Mouse (Mus musculus) gastrocnemius, postnatal 10 days (tissue): ENCODE results near the gene Dbp. TPM values are rescaled to one million over a fixed set of nuclear protein-coding genes. Genes with fewer than 3 reads are reported as not detected.

Experiments
- DNase-seq: peaks from one replicate; pipeline ENCODE4 v3.0.0; 2021; ENCODE audit warnings: mixed read lengths
- total RNA-seq, 2 experiments: library from RNA; stranded (reverse); gene quantifications; 2 replicates each; pipeline ENCODE4 v1.2.3; 2021

The Dbp gene
- total RNA-seq, 2 experiments from 2014 or later = 35.9 to 37.9 TPM

DNA sequence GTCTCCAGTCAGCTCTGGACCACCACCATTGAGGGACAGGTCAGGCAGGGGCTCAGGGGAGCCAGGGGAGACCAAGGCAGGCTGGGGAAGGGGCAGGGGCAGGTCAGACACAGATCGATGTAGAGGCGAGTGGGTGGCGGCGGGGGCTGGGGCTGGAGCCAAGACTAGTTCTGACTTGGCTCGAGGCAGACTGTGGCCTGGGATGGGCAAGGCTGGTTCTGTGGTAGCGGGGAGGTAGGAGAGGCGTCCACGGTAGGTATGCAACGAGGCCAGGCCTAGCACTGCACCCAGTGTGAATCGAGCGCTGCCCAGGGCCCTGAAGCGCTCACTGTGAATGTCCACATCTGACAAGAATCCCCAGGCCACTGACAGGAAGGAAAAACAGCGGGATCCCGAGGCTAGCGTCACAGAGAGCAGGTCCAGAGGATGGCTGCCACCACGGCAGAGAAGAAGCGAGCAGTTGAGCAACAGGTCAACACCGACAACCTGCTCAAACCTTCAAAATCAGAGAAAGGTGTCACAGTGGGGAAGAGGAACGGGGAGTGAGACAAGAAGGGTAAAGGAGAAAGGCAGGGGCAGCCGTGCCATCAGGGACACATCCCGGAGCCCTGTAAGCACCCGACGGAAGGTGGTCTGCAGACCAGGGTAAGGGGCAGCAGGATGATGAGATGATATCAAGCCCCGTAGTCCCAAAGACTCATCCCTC, 6.6 kb downstream of the Dbp start:
- peak; percentile 21 for DNase-seq

DNA sequence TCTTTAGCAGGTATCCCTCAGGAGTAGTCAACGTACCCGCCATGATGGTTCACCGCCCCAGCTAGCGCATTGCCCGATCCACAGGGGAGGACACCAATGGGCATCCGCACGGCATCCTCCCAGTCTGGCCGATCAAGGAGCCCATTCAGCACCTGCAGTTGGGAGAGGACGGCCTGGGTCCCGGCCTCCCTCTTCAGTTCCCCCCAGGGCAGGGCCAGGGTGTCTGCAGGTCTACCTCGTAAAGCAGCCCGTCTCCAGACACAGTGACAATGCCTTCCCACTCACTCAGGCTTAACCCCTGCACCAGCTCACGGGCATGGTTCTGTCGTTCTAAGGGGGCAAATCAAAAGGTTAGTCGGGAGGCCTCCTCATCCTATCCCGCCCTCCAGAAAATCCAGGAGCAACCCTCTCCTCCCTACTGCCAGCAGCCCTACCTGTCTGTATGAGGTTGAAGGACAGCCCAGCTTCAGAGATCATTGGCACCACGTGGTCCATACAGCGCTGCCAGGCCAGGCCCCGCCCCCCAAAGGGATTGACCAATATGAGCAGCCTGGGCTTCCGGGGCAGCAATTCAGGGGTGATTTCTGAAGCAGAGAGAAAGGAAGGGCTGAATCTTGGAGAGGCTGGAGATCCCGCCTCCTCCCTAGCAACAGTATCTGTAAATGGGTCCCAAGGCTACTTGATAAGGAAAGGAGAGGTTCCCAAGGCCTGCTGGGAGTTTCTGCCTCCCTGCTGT, 7.3 kb downstream of the Dbp start:
- DNase-seq = peak; percentile 44

DNA sequence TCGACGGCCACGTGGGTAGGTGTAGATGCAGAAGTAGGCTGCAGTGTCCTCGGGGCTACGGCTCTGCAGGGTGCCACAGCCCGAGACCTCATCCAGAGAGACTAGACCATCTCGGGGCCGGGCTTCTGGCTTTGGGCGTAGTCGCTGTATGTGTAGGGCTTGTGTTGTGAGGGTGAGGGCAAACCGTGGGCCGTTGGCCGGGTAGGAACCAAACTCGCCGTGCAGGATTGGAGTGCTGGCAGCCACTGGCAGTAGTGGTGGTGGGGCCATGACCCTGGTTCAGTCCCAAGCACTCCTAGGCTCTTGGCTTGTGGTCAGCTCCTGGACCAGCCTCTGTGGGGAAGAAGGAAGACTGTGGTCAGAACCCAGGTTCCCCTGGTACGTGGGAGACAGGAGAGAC, 8.5 kb downstream of the Dbp start:
- peak; percentile 23 for DNase-seq

DNA sequence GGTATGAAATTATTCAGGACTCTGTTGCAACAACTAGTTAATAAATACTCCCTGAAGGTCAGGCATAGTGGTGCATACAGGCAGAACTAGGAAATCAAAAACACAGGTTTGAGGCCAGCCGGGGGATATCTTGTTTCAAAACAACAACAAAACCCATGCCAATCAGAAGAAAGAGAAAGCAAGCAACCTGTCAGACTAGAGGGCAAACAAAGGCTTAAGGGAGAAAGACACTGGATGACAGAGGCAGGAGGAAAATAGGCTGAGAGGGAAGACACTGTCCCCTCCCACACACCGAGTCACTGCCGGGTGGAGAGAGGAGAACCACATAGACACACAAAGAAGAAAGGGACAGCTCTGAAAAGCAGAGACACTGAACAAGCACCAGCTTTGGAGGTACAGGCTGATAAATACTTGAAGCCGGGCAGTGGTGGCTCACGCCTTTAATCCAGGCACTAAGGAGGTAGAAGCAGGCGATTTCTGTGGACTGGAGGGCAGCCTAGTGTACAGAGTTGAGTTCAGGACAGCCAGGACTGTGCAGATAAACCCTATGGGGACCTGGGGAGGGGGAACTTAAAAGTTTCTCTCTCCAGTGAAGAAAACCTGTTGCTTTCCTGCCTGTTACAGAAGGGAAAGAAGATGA, 9.1 kb downstream of the Dbp start:
- DNase-seq = no peak

DNA sequence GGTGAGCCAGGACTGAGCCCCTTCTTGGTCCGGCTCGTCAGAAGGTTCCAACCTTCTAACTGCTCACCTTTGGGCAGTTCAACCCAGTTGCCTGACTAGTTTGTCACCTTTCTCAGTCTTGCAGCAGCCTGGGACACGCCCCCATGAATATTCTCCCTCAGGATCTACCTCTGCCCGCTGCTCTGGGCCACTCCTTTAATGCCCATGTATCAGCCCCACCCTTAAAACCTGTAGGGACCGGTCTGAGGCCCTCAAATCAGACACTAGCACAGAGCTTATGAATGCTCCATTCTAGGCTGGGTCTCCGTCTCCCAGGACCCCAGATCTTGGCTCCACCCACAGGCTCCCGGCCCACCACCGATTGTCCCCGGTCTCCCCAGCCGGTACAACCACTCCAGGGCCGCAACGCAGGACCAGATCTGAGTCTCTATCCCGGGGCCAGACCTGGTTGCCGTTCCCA, 9.8 kb downstream of the Dbp start:
- DNase-seq = no peak

DNA sequence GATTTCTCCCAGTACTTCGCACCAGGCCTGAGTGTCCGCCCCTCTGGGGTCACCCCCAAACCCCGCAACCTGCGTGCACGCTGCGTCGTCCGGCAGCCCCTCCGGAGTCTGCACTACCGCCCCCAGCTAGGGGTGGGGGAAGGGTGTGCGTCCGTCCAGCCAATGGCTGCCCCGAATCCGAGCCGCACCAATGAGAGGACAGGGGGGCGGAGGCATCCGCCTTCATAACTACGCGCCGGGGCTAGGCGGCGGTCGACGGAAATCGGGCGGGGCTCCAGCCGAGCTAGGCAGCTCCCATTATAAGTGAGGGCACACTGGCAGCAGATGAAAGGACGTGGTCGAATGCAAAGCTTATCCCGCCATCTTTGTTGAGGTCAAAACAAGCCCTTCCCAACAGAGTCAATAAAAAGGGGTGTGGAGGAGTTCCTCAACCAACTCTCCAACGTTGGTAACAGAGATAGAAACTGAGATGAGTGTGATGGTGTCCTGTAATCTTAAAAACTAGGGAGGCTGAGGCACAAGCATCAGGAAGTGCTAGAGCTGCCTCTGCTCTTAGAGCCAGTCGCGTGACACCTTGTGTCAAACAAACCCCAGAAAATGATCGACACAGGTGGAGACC, 10.3 kb downstream of the Dbp start, which contains the start of gene Rpl18:
Rpl18 (plus strand) TSS at position 368 of the 619 bp plus-strand sequence.
- DNase-seq = peak; percentile 98

DNA sequence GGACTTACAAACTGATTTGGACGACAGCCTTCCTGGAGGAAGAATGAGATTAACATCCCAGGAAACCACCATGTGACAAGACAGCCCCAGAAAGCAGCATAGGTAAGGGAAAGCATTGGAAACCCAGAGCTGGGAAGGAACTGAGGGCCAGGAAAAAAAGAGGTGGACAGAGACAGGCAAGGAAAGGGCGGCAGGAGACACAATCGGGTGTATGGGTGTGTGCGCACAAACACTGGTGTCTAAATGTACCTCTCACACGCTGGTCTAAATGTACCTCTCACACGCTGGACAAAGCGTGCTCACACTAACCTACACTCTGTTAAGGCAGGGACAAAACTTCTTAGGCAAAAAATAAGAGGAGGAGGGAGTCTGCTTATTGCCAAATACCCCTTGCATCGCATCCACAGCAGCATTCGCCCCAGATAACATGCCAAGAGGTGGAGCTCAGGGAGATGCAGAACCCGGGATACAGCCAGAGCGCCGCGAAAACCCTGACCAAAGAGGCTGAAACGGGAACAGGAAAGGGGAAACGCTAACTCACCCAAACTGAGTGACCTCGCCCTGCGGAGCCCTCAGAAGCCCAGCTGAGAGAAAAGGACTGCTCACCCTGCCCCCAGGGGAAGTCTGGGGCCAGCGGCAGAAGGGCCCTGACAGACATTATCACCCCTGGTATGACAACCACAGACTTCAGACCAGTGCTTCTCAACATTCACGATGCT, 11.0 kb downstream of the Dbp start:
- DNase-seq = peak; percentile 20

DNA sequence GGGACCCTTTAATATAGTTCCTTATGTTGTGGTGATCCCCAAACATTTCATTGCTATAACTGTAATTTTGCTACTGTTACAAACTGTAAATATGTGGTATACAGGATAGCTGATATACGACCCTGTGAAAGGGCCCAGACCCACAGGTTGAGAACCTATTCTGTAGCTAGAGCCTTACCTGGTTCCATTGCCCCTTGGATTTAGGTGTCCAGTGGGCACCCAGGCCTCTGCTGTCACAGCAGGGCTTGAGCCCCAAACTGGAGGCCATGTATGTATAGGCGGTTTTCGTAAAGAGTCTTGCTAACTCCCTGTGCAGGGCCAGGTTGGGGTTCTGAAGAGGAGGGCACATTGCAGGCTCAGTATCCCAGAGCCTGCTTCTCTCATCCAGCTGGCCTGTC, 11.6 kb downstream of the Dbp start:
- DNase-seq = peak; percentile 3

DNA sequence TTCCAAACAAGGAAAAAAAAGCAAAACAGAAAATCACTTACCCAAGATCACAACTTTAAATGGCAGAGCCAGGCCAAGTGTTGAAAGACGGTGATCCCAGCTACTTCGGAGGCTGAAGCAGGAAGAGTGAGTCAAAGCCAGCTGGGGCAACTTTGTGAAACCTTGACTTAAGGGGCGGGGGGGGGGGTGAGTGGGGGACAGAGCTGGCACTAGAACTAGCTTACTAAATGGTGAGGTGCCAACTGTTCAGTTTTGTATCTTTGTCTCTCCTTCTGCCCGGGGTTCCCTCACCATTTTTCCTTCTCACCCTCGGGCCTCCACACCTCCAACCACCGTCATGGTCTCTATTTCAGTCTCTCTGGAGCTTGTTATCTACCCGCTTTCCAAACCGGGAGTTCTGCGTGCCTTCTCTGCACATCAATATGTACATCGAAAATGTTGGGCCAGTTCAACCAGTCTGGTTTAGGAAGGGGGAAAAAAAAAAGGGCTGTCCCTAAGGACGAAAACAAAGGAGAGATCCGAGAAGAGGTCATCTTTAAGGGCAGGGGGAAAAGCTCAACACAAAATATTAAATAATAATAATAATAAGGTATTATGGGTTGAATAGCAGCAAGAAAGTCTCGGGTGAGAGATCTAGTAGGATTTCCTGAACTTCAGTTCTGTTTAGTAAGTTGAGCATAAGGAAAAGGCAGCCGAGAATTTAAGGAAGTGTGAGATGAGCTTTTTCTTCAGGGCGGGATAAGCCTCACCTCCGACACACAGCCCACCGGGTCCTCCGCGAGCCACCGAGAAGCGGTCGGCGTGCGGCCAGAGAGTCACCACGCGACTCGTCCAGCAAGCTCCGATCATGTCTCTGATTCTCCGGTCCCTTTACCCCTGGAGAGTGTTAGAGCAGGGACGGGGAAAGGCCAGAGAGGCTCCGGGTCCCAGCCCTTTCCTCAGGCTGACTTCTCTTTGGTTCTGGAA, 12.3 kb downstream of the Dbp start:
- no peak for DNase-seq

DNA sequence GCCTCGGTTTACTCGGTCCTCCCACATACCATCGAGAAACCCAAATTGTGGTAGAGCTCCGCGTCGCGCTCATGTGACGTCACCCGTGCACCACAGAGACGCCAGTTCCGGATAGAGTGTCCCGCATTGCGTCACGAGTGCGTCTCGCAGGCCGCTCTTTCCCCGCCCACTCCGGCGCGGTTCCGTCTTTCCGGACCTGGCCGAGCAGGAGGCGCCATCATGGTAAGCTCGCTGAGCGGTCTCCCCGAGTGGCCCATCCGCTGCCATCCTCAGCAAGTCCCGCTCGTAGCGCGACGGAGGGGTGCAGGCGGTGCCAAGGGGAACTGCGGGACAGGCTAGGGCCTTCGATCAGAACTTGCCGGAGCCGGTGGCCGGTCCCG, 13.0 kb downstream of the Dbp start, which contains the start of gene Sphk2:
Sphk2 (minus strand) TSS at position 85 of the 380 bp plus-strand sequence.
- peak; percentile 98 for DNase-seq

DNA sequence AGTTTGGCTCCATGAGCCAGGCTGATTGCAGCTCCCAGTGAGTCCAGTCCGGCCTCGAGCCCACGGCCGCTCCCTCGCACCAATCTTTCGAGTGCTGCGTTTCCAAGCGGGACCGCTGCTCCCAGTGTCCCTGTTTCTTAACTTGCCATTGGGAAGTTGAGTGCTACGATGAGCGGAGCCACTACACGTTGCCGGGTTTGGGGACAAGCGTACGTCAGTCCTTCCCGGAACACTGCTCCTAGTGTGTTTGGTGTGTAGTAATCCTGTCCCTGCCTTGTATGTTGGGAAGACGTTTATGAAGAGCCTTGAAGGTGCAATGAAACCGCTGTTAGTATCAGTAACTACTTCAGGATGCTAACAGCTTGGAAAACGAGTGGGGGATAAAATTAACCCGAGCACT, 13.4 kb downstream of the Dbp start:
- DNase-seq = no peak

DNA sequence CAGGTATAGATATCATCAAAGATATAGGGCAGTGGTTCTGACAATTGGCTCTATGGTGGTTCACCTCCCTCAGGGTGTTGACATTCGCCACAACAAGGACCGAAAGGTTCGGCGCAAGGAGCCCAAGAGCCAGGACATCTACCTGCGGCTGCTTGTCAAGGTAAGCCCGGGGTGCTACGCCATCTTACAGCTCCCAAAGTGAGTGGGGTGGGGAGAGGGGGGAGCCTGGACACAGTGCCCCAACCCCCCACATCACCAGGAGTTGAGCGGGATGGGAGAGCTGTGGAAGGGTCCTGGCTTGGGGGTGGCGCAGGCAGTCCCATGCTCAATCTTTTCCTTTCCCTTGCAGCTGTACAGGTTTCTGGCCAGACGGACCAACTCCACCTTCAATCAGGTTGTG, 14.3 kb downstream of the Dbp start:
- peak; percentile 8 for DNase-seq

DNA sequence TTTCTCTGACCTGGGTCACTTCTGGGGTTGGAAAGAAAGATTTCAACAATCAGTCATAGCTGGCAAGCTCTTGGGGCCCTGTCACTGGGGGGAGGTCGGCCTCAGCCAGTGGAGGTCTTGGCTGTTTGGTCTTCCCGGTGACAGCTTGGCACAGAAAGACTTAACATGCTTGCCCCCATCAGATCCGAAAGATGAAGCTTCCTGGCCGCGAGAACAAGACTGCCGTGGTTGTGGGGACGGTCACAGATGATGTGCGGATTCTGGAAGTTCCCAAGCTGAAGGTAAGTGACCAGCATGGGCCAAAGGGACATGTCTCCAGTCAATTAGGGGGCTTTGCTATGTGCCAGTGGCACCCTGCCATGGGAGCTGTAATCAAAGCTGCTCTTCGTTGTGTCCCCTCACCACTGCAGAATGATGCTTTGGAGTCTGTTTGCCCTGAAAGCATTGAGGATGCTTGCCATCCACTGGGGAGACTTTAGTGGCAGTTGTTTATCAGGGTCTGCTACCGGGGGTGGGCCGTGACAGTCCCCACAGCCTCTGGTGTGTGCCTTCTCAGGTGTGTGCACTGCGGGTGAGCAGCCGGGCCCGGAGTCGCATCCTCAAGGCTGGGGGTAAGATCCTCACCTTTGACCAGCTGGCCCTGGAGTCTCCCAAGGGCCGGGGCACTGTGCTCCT, 15.0 kb downstream of the Dbp start:
- peak; percentile 7 for DNase-seq

DNA sequence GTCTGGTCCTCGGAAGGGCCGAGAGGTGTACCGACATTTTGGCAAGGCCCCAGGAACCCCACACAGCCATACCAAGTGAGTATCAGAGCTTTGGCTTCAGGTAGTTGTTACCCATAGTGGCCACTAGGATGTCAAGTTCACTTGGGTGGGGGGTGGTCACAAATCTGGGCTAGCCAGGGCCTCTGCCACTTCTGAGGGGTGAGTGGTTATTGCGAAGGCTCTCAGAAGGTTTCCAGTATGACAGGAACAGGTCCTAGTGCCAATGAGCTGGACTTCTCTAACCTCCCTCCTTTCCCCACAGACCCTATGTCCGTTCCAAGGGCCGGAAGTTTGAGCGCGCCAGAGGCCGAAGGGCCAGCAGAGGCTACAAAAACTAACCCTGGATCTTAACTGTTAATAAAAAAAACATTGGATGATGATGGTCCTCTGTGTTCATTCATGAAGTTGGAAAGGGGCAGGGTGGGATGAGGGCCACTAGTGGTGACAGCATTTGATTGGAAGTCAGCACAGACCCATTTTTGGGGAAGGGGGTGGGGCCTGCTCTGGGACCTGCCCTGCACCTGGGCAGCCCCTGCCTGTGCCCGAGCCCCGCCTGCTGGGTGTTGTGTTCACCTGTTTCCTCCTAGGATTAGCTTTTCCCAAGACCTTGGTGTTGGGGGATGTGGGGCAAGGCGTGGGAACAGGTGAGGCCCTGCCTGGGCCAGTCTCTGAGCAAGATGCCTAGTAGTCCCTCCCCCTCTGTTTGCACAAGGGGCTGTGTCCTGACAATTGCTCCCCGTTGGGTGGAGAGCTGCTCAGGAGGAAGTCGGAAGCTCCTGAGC, 15.7 kb downstream of the Dbp start, which contains the start of gene Fam83e:
Fam83e (plus strand) TSS at position 800 of the 821 bp plus-strand sequence.
- peak; percentile 3 for DNase-seq

DNA sequence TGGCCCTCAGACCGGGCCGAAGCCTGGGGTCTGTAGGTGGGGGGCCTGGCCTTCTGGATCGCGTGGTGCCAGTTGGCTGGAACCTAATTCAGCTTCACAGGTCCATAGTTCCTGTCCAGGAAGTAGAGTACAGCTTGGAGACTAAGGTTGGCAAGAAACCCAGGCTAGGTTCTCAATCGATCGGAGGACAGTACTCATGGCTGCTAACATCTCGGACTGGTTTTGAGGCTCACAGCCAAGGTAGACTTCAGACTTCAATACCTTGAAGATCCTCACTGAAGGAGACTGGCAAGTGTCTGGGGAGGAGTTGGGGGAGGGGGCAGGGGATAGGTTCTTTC, 16.3 kb downstream of the Dbp start:
- no peak for DNase-seq

DNA sequence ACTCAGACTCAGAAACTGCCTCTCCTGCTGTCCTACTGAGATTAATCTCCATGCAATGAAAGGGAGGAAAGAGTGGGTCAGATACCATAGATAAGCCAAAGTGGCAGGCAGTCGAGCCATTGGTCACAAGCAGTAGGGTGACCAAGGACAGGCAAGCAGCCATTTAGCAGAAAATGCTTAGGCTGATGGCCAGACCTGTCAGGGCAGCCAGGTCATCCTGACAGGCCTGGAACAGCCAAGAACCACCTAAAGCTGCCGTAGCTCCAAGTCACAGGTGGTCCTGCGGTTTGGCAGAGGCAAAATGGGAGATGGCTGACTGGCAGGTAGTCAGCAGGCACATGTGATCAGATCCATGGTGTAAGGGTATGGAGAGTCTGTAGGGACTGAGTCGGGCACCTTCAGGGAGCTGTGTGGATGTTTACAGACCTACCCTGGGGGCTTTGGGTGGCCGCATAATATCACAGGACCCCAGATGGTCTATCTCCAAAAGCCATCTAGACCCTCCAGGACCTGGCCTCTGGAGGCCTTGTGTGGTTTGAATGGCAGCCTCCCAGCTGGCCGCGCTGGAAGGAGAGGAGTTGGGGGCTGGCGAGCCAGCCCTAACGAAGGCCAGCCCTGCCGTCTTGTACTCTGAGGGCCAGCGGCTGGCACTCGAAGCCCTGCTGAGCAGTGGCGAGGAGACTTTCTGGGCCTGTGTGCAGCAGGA, 16.9 kb downstream of the Dbp start:
- DNase-seq = peak; percentile 25

DNA sequence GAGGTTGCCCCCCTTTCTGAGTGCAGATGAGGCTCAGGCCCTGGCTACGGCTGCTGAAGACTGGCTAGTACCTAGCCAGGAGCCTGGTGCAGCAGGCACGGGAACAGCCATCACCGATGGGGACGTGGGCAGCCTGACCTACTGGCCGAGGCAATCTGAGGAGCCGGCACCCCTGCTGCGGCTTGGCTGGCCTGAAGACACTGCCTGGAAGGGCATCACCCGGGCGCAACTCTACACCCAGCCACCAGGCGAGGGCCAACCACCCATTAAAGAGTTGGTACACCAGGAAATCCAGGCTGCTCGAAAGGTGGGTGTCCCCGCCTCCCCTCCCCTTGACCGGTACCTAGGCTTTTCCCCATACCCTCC, 17.4 kb downstream of the Dbp start:
- DNase-seq = peak; percentile 37

DNA sequence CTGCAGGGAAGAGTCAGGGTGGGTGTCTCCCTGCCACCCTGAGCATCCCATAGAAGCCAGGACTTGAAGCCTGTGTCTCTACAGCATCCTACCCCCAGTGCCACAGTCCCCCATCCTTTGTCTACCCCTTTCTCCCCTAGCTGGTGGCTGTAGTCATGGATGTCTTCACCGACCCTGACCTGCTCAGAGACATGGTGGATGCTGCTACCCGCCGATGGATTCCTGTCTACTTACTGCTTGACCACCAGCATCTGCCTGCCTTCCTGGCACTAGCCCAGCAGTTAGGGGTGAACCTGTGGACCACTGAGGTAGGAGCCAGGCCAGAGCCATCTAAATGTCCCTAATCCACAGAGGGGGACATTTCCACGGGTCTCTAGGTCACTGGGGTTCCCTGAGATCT, 18.4 kb downstream of the Dbp start:
- no peak for DNase-seq

DNA sequence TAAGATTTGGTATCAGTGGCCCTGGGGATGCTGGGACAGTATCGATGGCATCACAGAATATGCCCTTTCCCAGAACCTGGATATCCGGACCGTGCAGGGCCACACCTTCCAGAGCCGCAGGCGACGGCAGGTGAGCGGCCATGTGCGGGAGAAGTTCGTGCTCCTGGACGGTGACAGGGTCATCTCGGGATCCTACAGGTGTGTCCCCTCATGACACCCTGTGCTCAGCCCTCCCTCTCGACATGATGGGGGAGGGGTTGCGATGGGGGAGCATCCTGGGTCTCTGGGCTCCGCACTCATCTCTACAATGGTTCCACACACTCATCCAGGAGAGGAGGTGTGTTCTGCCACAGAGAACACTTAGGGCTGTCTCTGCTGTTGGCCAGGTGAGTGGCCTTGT, 18.9 kb downstream of the Dbp start:
- DNase-seq = no peak
